Mouse (Mus musculus) myocyte (in vitro differentiated cells): ENCODE results near the gene Catsperg1. TPM values are rescaled to one million over a fixed set of nuclear protein-coding genes. Genes with fewer than 3 reads are reported as not detected.
"Not testable (repeated sequence)": the region's sequence is repeated elsewhere in the genome, so short reads cannot be mapped to it uniquely, and the experiment has no call there.

Experiments
- H3K27me3 ChIP-seq: one replicate; pipeline ENCODE4 v1.6.1; 2011; ENCODE audit not compliant: control insufficient read depth, insufficient read depth, insufficient read length
- H3K36me3 ChIP-seq: one replicate; pipeline ENCODE4 v1.6.1; 2011; ENCODE audit not compliant: control insufficient read depth, insufficient read depth
- H3K4me2 ChIP-seq: one replicate; pipeline ENCODE4 v1.6.1; 2011; ENCODE audit warnings: low read depth, control low read depth
- H3K4me3 ChIP-seq: one replicate; pipeline ENCODE4 v1.5.1; 2011; ENCODE audit warnings: mild to moderate bottlenecking, control low read depth, moderate library complexity
- H3K79me2 ChIP-seq: one replicate; pipeline ENCODE4 v1.6.1; 2011; ENCODE audit not compliant: control insufficient read depth, insufficient read depth
- H3ac ChIP-seq: one replicate; pipeline ENCODE4 v1.6.1; 2011; ENCODE audit not compliant: control insufficient read depth, insufficient read length
- CEBPB ChIP-seq: IDR thresholded peaks from 2 replicates; pipeline ENCODE4 v1.6.1; 2011; ENCODE audit warnings: mild to moderate bottlenecking, moderate library complexity; ENCODE audit not compliant: poor library complexity, insufficient read depth, severe bottlenecking
- E2F4 ChIP-seq: IDR thresholded peaks from one replicate; pipeline ENCODE4 v1.6.1; 2011; ENCODE audit warnings: mild to moderate bottlenecking, control low read depth, moderate library complexity; ENCODE audit not compliant: insufficient read depth
- MAX ChIP-seq: IDR thresholded peaks from one replicate; pipeline ENCODE4 v1.6.1; 2011; ENCODE audit warnings: low read depth, mild to moderate bottlenecking, control low read depth
- MYOD1 ChIP-seq, 3 experiments: IDR thresholded peaks; one replicate each; pipeline ENCODE4 v1.6.1; 2011; ENCODE audit warnings: control low read depth in 2 of 3, low read depth in 2 of 3, mild to moderate bottlenecking in 2 of 3, moderate library complexity in 1 of 3; ENCODE audit not compliant: insufficient read length in 2 of 3, control insufficient read depth in 1 of 3
- MYOG ChIP-seq, 3 experiments: IDR thresholded peaks; one replicate each; pipeline ENCODE4 v1.6.1; 2011; ENCODE audit warnings: control low read depth in 2 of 3, low read depth in 2 of 3, mild to moderate bottlenecking in 2 of 3; ENCODE audit not compliant: insufficient read length in 2 of 3, control insufficient read depth in 1 of 3, insufficient read depth in 1 of 3
- POLR2A ChIP-seq: IDR thresholded peaks from one replicate; pipeline ENCODE4 v1.6.1; 2011; ENCODE audit warnings: low read depth, mild to moderate bottlenecking, control low read depth, moderate library complexity; ENCODE audit not compliant: insufficient read length
- POLR2AphosphoS2 ChIP-seq: IDR thresholded peaks from one replicate; pipeline ENCODE4 v1.6.1; 2011; ENCODE audit warnings: low read depth, control low read depth; ENCODE audit not compliant: insufficient read length
- REST ChIP-seq: IDR thresholded peaks from one replicate; pipeline ENCODE4 v1.6.1; 2011; ENCODE audit warnings: mild to moderate bottlenecking, control low read depth, moderate library complexity; ENCODE audit not compliant: insufficient read depth, insufficient read length
- SRF ChIP-seq: IDR thresholded peaks from one replicate; pipeline ENCODE4 v1.6.1; 2011; ENCODE audit warnings: low read depth; ENCODE audit not compliant: control insufficient read depth, insufficient read length
- TCF12 ChIP-seq: IDR thresholded peaks from one replicate; pipeline ENCODE4 v1.6.1; 2011; ENCODE audit warnings: mild to moderate bottlenecking, control low read depth; ENCODE audit not compliant: poor library complexity, insufficient read depth, severe bottlenecking
- TCF3 ChIP-seq: IDR thresholded peaks from one replicate; pipeline ENCODE4 v1.6.1; 2011; ENCODE audit warnings: low read depth, control low read depth; ENCODE audit not compliant: insufficient read length
- USF1 ChIP-seq: IDR thresholded peaks from one replicate; pipeline ENCODE4 v1.6.1; 2011; ENCODE audit warnings: low read depth, mild to moderate bottlenecking, control low read depth, moderate library complexity
- polyA plus RNA-seq: library from polyadenylated mRNA; unstranded; fragments of >200 nt; fragmentation: generic; extraction: Trizol; gene quantifications from one replicate; pipeline ENCODE4 v1.2.1, GENCODE M21; 2012; ENCODE audit warnings: missing spikeins

The Catsperg1 gene
- polyA plus RNA-seq, 1 experiment: not detected

DNA sequence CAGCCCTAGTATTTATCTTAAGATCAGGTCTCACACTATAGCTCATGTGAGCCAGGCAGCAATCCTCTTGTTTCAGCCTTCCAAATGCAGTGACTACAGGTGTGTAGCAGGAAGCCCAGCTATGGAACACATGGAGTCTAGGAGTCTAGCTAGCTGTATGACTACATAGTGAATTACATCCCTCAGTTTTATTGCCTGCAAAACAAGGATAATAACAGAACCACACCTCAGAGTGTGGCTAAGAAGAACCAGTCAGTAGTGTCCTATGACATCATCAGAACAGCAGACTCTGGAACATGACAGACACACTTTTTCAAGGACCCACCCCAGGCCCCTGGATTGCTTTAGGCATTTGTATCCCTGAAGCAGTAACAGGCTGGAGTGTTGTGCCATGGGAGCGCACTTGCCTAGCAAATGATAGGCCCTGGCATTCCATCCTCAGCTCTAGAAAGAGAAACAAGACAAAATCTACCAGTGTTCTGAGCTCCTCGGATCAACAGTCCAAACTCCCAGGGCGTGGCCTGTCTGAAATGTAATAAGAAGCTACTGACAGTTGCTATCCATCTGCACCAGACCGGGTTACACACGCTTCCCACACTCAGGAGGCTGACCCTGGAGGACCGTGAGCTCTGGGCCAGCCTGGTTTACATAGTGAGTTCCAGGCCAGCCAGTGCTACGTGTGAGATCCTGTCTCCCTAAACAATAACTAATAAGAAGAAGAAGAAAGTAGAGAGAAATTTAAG lies 67.0 kb downstream of the Catsperg1 start:
- no peaks in the 10 kb centered on the region for H3K36me3 ChIP-seq
- H3K27me3 ChIP-seq: peaks cover 5% of the 10 kb centered on the region
- no peak overlapping the region for H3ac ChIP-seq
- H3K79me2 ChIP-seq: no peaks in the 10 kb centered on the region
- no peak overlapping the region for H3K4me3 ChIP-seq
- H3K4me2 ChIP-seq: peak overlapping the region; percentile 18
- TF ChIP-seq TCF3: no peak
- peak in 1 of 3 experiments; percentile 29 for TF ChIP-seq MYOG (IDR thresholded peaks at IDR 0.05; ENCODE audit: control insufficient read depth in 1 of 3, insufficient read depth in 1 of 3, insufficient read length in 2 of 3, low read depth in 2 of 3)
- TF ChIP-seq MAX: no peak
- no peak for TF ChIP-seq POLR2A
- TF ChIP-seq CEBPB: no peak

DNA sequence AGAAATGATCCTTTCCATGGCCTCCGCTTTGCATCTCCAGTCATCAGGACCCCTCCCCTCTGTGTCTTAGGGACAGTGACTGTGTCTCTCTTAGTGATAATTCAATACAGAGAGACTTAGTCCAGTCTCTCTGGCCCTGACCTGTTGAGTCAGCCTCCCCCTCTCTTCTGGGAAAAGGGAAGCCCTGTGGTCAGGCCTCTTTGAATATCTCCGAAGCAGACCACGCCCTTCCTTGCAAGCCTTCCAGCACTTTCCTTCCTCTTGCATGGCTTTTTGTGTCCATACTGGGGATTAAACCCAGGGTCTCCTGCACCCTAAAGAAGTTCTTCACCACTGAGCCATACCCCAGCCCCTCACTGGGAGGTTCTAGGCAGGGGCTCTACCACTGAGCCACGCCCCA lies 69.8 kb downstream of the Catsperg1 start:
- Histone ChIP-seq H3K4me2 (no peak overlapping the region), H3ac (no peak overlapping the region), H3K36me3 (no peaks in the 10 kb centered on the region), H3K27me3 (no peaks in the 10 kb centered on the region), H3K4me3 (no peak overlapping the region), H3K79me2 (no peaks in the 10 kb centered on the region)
- TF ChIP-seq MYOD1 (IDR thresholded peaks at IDR 0.05; ENCODE audit: control insufficient read depth in 1 of 3, insufficient read length in 2 of 3, low read depth in 2 of 3) (no peak), MYOG (IDR thresholded peaks at IDR 0.05; ENCODE audit: control insufficient read depth in 1 of 3, insufficient read depth in 1 of 3, insufficient read length in 2 of 3, low read depth in 2 of 3) (no peak), POLR2AphosphoS2 (no peak), E2F4 (no peak), TCF12 (no peak), USF1 (no peak), CEBPB (no peak), SRF (no peak), POLR2A (no peak), MAX (no peak), REST (no peak), TCF3 (no peak)

DNA sequence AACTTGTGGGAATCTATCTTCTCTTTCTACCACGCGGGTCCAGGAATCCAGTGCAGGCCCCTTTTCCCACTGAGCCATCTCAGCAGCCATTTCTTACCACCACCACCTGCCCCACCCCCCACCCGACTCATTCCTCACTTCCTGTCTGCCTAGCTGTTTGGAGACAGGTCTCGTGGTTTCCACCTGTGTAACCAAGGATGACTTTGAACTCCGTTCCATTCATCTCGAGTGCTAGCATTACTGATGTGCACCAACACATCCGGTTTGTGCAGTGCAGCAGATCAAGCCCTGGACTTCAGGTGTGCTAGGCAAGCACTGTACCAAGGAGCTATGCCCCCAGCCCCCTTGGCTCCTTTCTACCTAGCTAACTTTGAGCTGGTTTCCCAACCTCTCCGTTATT lies 72.4 kb downstream of the Catsperg1 start:
- H3K79me2 ChIP-seq: no peaks in the 10 kb centered on the region
- H3K27me3 ChIP-seq: no peaks in the 10 kb centered on the region
- H3ac ChIP-seq: no peak overlapping the region
- no peaks in the 10 kb centered on the region for H3K36me3 ChIP-seq
- H3K4me3 ChIP-seq: no peak overlapping the region
- H3K4me2 ChIP-seq: no peak overlapping the region
- TF ChIP-seq MYOG (IDR thresholded peaks at IDR 0.05; ENCODE audit: control insufficient read depth in 1 of 3, insufficient read depth in 1 of 3, insufficient read length in 2 of 3, low read depth in 2 of 3) (no peak), MAX (no peak), POLR2AphosphoS2 (no peak)

DNA sequence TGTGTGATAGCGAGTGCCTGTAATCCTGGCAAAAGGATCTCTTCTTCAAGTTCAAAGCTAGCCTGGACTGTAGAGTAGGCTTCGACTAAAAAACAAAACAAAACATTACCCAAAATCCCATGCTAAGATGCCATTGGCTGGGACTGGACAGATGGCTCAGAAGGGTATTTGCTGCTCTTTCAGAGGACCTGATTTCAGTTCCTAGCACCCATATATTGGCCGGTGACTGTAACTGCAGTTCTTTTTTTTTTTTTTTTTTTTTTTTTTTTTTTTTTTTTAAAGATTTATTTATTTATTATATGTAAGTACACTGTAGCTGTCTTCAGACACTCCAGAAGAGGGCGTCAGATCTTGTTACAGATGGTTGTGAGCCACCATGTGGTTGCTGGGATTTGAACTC lies 74.6 kb downstream of the Catsperg1 start:
- not testable (repeated sequence) for H3K36me3 ChIP-seq, H3K4me2 ChIP-seq, H3ac ChIP-seq, H3K27me3 ChIP-seq, H3K79me2 ChIP-seq, H3K4me3 ChIP-seq

DNA sequence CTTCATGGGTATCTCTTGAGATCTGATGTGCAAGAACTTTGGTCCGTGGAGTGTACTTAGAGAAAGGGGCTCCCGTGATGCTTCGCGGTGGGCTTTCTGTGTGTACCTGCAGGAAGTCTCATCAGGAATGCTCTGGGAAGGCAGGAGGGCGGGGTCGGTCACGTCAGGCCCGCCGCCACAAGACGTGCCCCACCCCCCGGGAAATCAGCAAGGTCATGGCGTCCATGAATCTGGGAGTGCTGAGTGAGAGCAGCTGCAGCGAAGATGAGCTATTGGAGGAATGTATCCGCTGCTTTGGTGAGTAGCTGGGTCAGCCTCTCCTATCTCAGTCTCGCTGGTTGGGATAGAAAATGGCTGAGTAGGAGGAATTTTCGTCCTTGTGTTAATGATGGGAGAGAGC lies 76.4 kb downstream of the Catsperg1 start:
- no peak for TF ChIP-seq TCF12
- TF ChIP-seq REST: no peak
- no peak for TF ChIP-seq POLR2AphosphoS2
- TF ChIP-seq TCF3: no peak
- no peak for TF ChIP-seq SRF
- TF ChIP-seq E2F4: no peak
- no peak for TF ChIP-seq MYOG (IDR thresholded peaks at IDR 0.05; ENCODE audit: control insufficient read depth in 1 of 3, insufficient read depth in 1 of 3, insufficient read length in 2 of 3, low read depth in 2 of 3)
- TF ChIP-seq MAX: no peak
- no peak for TF ChIP-seq USF1
- Histone ChIP-seq H3K4me3 (no peak overlapping the region), H3ac (no peak overlapping the region), H3K27me3 (no peaks in the 10 kb centered on the region), H3K4me2 (no peak overlapping the region), H3K36me3 (no peaks in the 10 kb centered on the region), H3K79me2 (no peaks in the 10 kb centered on the region)
